Mouse (Mus musculus) liver, postnatal 0 days (tissue): ENCODE measurements around the gene Gipr. TPM values are rescaled to one million over a fixed set of nuclear protein-coding genes. Genes with fewer than 3 reads are reported as not detected.
A peak's percentile ranks its signal among the peaks of the same experiment; 100 is the strongest.

Experiments used
- ATAC-seq: fragments of 200-750 bp; cut with Nextera tagmentation; 2 replicates; pipeline ENCODE4 v1.8.0; 2017; ENCODE audit warnings: mild to moderate bottlenecking, moderate library complexity
- DNase-seq: peaks from one replicate; pipeline ENCODE4 v3.0.0-alpha.2; 2016
- H3K27ac ChIP-seq: fragments of 300-500 bp; sonication (generic); 2 replicates; pipeline ENCODE4 v1.5.1; 2014; ENCODE audit warnings: antibody characterized with exemption, moderate library complexity, mild to moderate bottlenecking, low read depth
- H3K27me3 ChIP-seq: fragments of 300-500 bp; sonication (generic); 2 replicates; pipeline ENCODE4 v1.6.1; 2014; ENCODE audit warnings: low read length, control low read depth, mixed read lengths; ENCODE audit not compliant: insufficient read depth
- H3K36me3 ChIP-seq: fragments of 300-500 bp; sonication (generic); replicated peaks from 2 replicates; pipeline ENCODE4 v1.6.1; 2014; ENCODE audit warnings: mild to moderate bottlenecking, control low read depth, low read length, moderate library complexity, mixed read lengths; ENCODE audit not compliant: insufficient read depth
- H3K4me1 ChIP-seq: fragments of 300-500 bp; sonication (generic); 2 replicates; pipeline ENCODE4 v1.6.1; 2014; ENCODE audit warnings: antibody characterized with exemption, mild to moderate bottlenecking, control low read depth; ENCODE audit not compliant: insufficient read depth
- H3K4me2 ChIP-seq: fragments of 300-500 bp; sonication (generic); 2 replicates; pipeline ENCODE4 v1.6.1; 2014; ENCODE audit warnings: low read depth, mild to moderate bottlenecking, low read length, moderate library complexity, mixed read lengths
- H3K4me3 ChIP-seq: fragments of 300-500 bp; sonication (generic); 2 replicates; pipeline ENCODE4 v1.5.1; 2014; ENCODE audit warnings: low read depth, low read length
- H3K9ac ChIP-seq: fragments of 300-500 bp; sonication (generic); replicated peaks from 2 replicates; pipeline ENCODE4 v1.6.1; 2014; ENCODE audit warnings: mild to moderate bottlenecking, moderate library complexity
- H3K9me3 ChIP-seq: fragments of 300-500 bp; sonication (generic); 2 replicates; pipeline ENCODE4 v1.6.1; 2016; ENCODE audit warnings: mild to moderate bottlenecking, control low read depth, low read length, mixed read lengths
- CTCF ChIP-seq: sonication (generic); IDR thresholded peaks from 2 replicates; pipeline ENCODE4 v1.5.1; 2016; ENCODE audit warnings: antibody characterized with exemption, low read depth
- EP300 ChIP-seq: IDR thresholded peaks from 2 replicates; pipeline ENCODE4 v1.6.1; 2016; ENCODE audit warnings: antibody characterized with exemption, low read depth, mild to moderate bottlenecking
- WGBS: fragments of 180-500 bp; shearing (Covaris S2); extraction: QIAGEN DNeasy Blood & Tissue Kit; methylation state at CpG from one replicate; pipeline ENCODE4 v1.1.7; 2014; ENCODE audit not compliant: insufficient replicate concordance; 5-methylcytosine and 5-hydroxymethylcytosine counted together
- polyA plus RNA-seq: library from polyadenylated mRNA; unstranded; fragments of >200 nt; fragmentation: Nextera tagmentation; extraction: Ambion mirVana; gene quantifications from 2 replicates; pipeline ENCODE4 v1.2.1, GENCODE M21; 2015

Gipr gene
- polyA plus RNA-seq, 1 experiment from 2014 or later: 0.04 TPM

DNA sequence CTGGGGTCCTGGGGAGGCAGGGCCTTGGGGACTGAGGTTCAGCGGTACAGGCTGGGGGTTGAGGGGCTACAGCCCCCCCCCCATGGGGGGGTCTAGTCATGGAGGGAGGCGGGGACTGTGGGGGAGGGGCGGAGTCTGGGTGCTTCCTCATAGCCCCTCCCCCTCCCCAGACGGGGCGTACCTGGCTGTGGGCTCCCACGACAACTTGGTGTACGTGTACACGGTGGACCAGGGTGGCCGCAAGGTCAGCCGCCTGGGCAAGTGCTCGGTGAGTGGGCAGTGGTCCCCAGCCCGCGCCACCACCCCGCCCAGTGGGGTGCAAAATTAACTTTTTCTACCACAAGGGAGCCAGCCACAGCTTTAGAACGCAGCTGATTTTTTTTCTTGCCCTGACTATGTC, 35.7 kb upstream of the Gipr start:
- Histone ChIP-seq H3K27me3 (no peaks in the 10 kb centered on the region), H3K4me3 (no peak overlapping the region), H3K36me3 (peaks cover 17% of the 10 kb centered on the region), H3K9me3 (no peaks in the 10 kb centered on the region), H3K4me2 (no peak overlapping the region), H3K27ac (no peak overlapping the region), H3K9ac (no peak overlapping the region), H3K4me1 (no peaks in the 10 kb centered on the region)
- ATAC-seq (no peak), DNase-seq (no peak)
- TF ChIP-seq EP300 (no peak), CTCF (no peak)
- 71% methylated on average over 15 of the region's 15 CpGs for WGBS

DNA sequence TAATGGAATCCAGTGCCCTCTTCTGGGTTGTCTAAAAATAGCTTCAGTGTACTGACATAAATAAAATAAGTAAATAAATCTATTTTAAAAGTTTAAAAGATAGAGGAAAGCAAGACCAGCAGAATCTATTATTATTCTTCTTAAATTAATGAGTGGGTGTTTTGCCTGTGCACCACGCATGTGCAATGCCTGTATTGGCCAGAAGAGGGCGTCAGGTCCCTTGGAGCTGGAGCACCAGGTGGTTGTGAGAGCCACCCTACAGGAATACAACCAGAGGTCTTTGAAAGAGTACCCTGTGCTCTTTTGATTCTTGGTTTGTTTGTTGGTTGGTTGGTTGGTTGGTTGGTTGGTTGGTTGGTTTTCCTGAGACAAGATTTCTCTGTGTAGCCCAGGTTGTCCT, 32.1 kb upstream of the Gipr start:
- Histone ChIP-seq H3K27me3 (no peaks in the 10 kb centered on the region), H3K27ac (no peak overlapping the region), H3K9ac (no peak overlapping the region), H3K9me3 (no peaks in the 10 kb centered on the region), H3K4me1 (no peaks in the 10 kb centered on the region), H3K4me2 (no peak overlapping the region), H3K36me3 (peaks cover 30% of the 10 kb centered on the region), H3K4me3 (no peak overlapping the region)
- TF ChIP-seq CTCF: peak; percentile 80
- TF ChIP-seq EP300: no peak
- DNase-seq: peak; percentile 69
- WGBS: 34% methylated on average over 2 of the region's 2 CpGs
- ATAC-seq: no peak

DNA sequence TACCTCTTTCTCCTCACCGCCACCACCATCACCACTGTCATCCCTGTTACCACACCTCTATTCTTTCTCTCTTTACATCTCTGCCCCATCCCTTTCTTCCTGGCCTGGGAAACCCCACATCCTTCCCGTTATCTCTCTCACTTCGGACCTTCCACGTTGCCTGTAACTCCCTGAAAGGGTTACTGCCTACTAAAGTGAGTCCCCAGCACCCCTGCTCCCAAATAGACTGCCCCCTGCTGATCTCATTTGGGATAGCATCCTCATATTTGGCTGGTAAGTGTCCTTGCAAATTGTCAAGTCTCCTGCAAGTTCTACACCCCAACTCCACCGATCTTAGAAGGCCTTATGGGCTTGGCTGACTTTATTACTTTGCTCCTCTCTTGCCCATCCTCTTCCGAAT, 30.7 kb upstream of the Gipr start:
- Histone ChIP-seq H3K36me3 (peaks cover 34% of the 10 kb centered on the region), H3K9me3 (no peaks in the 10 kb centered on the region), H3K9ac (no peak overlapping the region), H3K27me3 (no peaks in the 10 kb centered on the region), H3K4me1 (no peaks in the 10 kb centered on the region), H3K27ac (no peak overlapping the region), H3K4me3 (no peak overlapping the region), H3K4me2 (no peak overlapping the region)
- DNase-seq (peak; percentile 47), ATAC-seq (no peak)
- WGBS: 56% methylated on average over 6 of the region's 6 CpGs
- TF ChIP-seq EP300: no peak
- TF ChIP-seq CTCF: peak; percentile 63

DNA sequence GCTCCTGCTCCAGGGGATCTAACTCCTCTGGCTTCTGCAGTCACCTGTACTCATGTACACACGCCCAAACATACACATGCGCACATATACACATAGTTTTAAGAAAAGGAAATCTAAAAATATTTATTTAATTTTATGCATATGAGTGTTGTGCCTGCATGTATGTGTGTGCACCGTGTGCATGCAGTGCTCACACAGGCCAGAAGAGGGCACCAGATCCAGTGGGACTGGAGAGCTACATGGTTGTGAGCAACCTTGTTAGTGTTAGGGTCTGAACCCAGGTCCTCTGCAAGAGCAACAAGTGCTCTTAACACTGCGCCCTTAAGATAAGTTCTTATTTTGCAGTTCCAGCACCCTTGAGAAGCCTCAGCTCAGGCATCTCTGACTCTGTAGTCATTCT, 28.7 kb upstream of the Gipr start:
- TF ChIP-seq CTCF: peak; percentile 55
- TF ChIP-seq EP300: no peak
- Histone ChIP-seq H3K4me3 (no peak overlapping the region), H3K9me3 (no peaks in the 10 kb centered on the region), H3K27me3 (no peaks in the 10 kb centered on the region), H3K36me3 (peaks cover 26% of the 10 kb centered on the region), H3K27ac (no peak overlapping the region), H3K4me2 (no peak overlapping the region), H3K4me1 (no peaks in the 10 kb centered on the region), H3K9ac (no peak overlapping the region)
- no peak for ATAC-seq
- WGBS: 87% methylated on average over 4 of the region's 4 CpGs
- DNase-seq: no peak

DNA sequence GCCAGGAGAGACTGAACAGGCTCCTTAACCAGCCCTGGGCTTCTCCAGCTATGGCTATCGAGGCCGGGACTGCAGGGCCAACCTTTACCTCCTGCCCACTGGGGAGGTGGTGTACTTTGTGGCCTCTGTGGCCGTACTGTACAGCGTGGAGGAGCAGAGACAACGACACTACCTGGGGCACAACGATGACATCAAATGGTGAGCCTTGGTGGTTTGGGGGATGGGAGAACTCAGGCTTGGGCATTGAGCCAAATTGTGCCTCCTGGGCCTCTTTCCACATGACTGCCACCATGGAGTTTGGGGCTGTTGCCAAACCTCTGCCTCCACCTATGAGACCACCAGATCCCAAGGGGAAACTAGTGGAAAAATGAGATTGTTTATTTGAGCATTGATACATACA, 18.8 kb upstream of the Gipr start:
- H3K27me3 ChIP-seq: peaks cover 4% of the 10 kb centered on the region
- H3K4me1 ChIP-seq: peaks cover 21% of the 10 kb centered on the region
- peak; percentile 52 for DNase-seq
- TF ChIP-seq EP300 (no peak), CTCF (no peak)
- peak; percentile 51; the same call in 1 of the 2 replicates for ATAC-seq
- H3K9ac ChIP-seq: 0 out of 2 replicates have a peak overlapping the region, but pooled peaks have one; percentile 11
- 71% methylated on average over 6 of the region's 6 CpGs for WGBS
- H3K4me2 ChIP-seq: no peak overlapping the region
- H3K9me3 ChIP-seq: no peaks in the 10 kb centered on the region
- no peaks in the 10 kb centered on the region for H3K36me3 ChIP-seq
- H3K27ac ChIP-seq: no peak overlapping the region
- H3K4me3 ChIP-seq: no peak overlapping the region

DNA sequence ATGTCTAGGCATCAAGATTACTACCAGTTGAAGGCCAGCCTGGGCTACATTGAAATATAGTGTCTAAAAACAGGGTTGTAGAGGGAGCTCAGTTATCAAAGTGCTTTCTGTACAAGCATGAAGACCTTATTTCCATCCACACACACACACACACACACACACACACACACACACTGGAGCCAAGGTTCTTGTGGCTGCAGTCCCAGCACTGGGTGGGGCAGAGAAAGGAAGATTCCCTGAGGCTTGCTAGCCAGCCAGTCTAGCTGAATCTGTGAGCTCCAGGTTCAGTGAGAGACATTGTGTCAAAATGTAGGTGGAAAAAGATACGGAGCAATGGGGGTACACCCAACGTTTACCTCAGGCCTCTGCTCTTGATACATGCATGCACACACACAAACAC, 18.3 kb upstream of the Gipr start:
- peaks cover 26% of the 10 kb centered on the region for H3K4me1 ChIP-seq
- H3K4me3 ChIP-seq: no peak overlapping the region
- no peaks in the 10 kb centered on the region for H3K36me3 ChIP-seq
- peaks cover 10% of the 10 kb centered on the region for H3K27me3 ChIP-seq
- no peak overlapping the region for H3K27ac ChIP-seq
- no peak overlapping the region for H3K9ac ChIP-seq
- 75% methylated on average over 2 of the region's 2 CpGs for WGBS
- H3K9me3 ChIP-seq: no peaks in the 10 kb centered on the region
- TF ChIP-seq CTCF: no peak
- no peak for TF ChIP-seq EP300
- ATAC-seq (no peak), DNase-seq (no peak)
- H3K4me2 ChIP-seq: no peak overlapping the region

DNA sequence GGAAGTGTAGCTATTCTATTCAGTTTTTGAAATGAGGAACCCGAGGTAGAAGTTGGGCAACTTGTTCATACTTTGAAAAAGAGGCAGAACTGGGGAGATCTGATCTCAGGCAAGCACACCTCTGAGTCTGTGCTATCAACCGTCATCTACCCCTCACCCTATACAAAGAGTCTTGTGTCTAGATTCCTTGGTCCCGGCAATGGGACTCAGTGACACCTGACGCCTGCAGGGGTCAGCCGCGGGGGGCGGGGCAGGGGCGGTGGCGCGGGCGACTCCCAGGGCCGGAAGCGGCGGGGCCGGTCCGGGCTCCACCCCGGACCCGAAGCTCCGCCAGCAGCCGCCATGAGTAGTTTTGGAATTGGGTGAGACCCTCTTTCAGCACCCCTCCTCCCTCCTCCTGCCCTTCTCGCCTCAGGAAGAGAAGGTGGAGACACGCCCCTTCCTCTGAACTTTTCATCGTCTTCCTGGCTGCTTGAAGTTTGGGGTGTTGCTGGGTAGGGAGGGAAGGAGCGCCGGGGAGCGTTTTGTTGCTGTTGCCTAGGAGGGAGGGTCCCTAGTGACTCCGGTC, 15.0 kb upstream of the Gipr start:
- Histone ChIP-seq H3K27ac (peak overlapping the region; percentile 44), H3K4me3 (peak overlapping the region; percentile 70), H3K9me3 (no peaks in the 10 kb centered on the region), H3K4me1 (peaks cover 28% of the 10 kb centered on the region), H3K9ac (peak overlapping the region; percentile 74), H3K36me3 (no peaks in the 10 kb centered on the region), H3K4me2 (peak overlapping the region; percentile 91), H3K27me3 (peaks cover 42% of the 10 kb centered on the region)
- TF ChIP-seq CTCF: 0 out of 2 replicates have a peak, but pooled peaks have one; percentile 6
- no peak for TF ChIP-seq EP300
- ATAC-seq (peak; percentile 70), DNase-seq (peak; percentile 74)
- under 1% methylated on average over 27 of the region's 27 CpGs for WGBS
